Mouse (Mus musculus) intestine, postnatal 0 days (tissue): ENCODE results near the gene Slc39a13. TPM values are rescaled to one million over a fixed set of nuclear protein-coding genes. Genes with fewer than 3 reads are reported as not detected.

Source experiments
- ATAC-seq: fragments of 200-750 bp; cut with Nextera tagmentation; 2 replicates; pipeline ENCODE4 v1.8.0; 2017; ENCODE audit warnings: mild to moderate bottlenecking, moderate TSS enrichment, moderate library complexity
- H3K27ac ChIP-seq: fragments of 300-500 bp; sonication (generic); 2 replicates; pipeline ENCODE4 v1.5.1; 2014; ENCODE audit warnings: mild to moderate bottlenecking, low read depth, low read length, moderate library complexity
- H3K27me3 ChIP-seq: fragments of 300-500 bp; sonication (generic); replicated peaks from 2 replicates; pipeline ENCODE4 v1.6.1; 2014; ENCODE audit warnings: low read length, mixed read lengths; ENCODE audit not compliant: control insufficient read depth, insufficient read depth
- H3K36me3 ChIP-seq: fragments of 300-500 bp; sonication (generic); 2 replicates; pipeline ENCODE4 v1.6.1; 2014; ENCODE audit warnings: mild to moderate bottlenecking, moderate library complexity; ENCODE audit not compliant: control insufficient read depth, insufficient read depth
- H3K4me1 ChIP-seq: fragments of 300-500 bp; sonication (generic); replicated peaks from 2 replicates; pipeline ENCODE4 v1.6.1; 2014; ENCODE audit warnings: antibody characterized with exemption, low read length, mixed read lengths; ENCODE audit not compliant: control insufficient read depth, insufficient read depth
- H3K4me2 ChIP-seq: fragments of 300-500 bp; sonication (generic); replicated peaks from 2 replicates; pipeline ENCODE4 v1.6.1; 2014; ENCODE audit warnings: low read depth, mild to moderate bottlenecking, moderate library complexity
- H3K4me3 ChIP-seq: fragments of 300-500 bp; sonication (generic); 2 replicates; pipeline ENCODE4 v1.5.1; 2014; ENCODE audit warnings: low read depth, low read length
- H3K9ac ChIP-seq: fragments of 300-500 bp; sonication (generic); 2 replicates; pipeline ENCODE4 v1.6.1; 2014; ENCODE audit warnings: mild to moderate bottlenecking, low read depth, low read length
- H3K9me3 ChIP-seq: fragments of 300-500 bp; sonication (generic); 2 replicates; pipeline ENCODE4 v1.6.1; 2016; ENCODE audit warnings: mixed run types; ENCODE audit not compliant: control insufficient read depth
- CTCF ChIP-seq: sonication (generic); IDR thresholded peaks from 2 replicates; pipeline ENCODE4 v1.5.1; 2016; ENCODE audit warnings: low read depth, mild to moderate bottlenecking, control low read depth, antibody characterized with exemption, moderate library complexity
- WGBS: fragments of 180-500 bp; shearing (Covaris S2); extraction: QIAGEN DNeasy Blood & Tissue Kit; methylation state at CpG from one replicate; pipeline ENCODE4 v1.1.7; 2014; 5-methylcytosine and 5-hydroxymethylcytosine counted together
- polyA plus RNA-seq: library from polyadenylated mRNA; unstranded; fragments of >200 nt; fragmentation: Nextera tagmentation; extraction: Ambion mirVana; gene quantifications from 2 replicates; pipeline ENCODE4 v1.2.1, GENCODE M21; 2015

Gene Slc39a13
- polyA plus RNA-seq, result 12.6 and 15.0 TPM in 2 replicates

- H3K9me3 ChIP-seq, result no peaks in the 10 kb centered on the region
- under 1% methylated on average over 64 of the region's 69 CpGs for WGBS
- peak within 1 kb of the TSS; percentile 68 for H3K4me3 ChIP-seq
- H3K36me3 ChIP-seq, result no peaks in the 10 kb centered on the region
- no peaks in the 10 kb centered on the region for H3K27me3 ChIP-seq
- peak within 1 kb of the TSS; percentile 87 for H3K4me2 ChIP-seq
- ATAC-seq, result peak; percentile 96
- H3K4me1 ChIP-seq, result 0 out of 2 replicates have a peak, but pooled peaks cover 2% of the 10 kb centered on the region
- peak within 1 kb of the TSS; percentile 55 for H3K27ac ChIP-seq
- peak; percentile 100 for TF ChIP-seq CTCF
- peak within 1 kb of the TSS; percentile 66 for H3K9ac ChIP-seq
Measured at GRCm38 (mm10) chr2:91070076-91070800, at the start of gene Slc39a13. TSS of gene Slc39a13 (minus strand) at chr2:91070417.

- ATAC-seq, result no peak
- no peaks in the 10 kb centered on the region for H3K36me3 ChIP-seq
- WGBS, result 83% methylated on average over 6 of the region's 6 CpGs
- H3K27ac ChIP-seq, result no peak overlapping the region
- H3K9me3 ChIP-seq, result no peaks in the 10 kb centered on the region
- no peak overlapping the region for H3K9ac ChIP-seq
- H3K4me3 ChIP-seq, result no peak overlapping the region
- H3K4me2 ChIP-seq, result no peak overlapping the region
- TF ChIP-seq CTCF, result no peak
- 0 out of 2 replicates have a peak, but pooled peaks cover 3% of the 10 kb centered on the region for H3K4me1 ChIP-seq
- no peaks in the 10 kb centered on the region; the same call in none of the 2 replicates for H3K27me3 ChIP-seq
Measured at GRCm38 (mm10) chr2:91119551-91119950, 49.3 kb upstream of the Slc39a13 start.

DNA sequence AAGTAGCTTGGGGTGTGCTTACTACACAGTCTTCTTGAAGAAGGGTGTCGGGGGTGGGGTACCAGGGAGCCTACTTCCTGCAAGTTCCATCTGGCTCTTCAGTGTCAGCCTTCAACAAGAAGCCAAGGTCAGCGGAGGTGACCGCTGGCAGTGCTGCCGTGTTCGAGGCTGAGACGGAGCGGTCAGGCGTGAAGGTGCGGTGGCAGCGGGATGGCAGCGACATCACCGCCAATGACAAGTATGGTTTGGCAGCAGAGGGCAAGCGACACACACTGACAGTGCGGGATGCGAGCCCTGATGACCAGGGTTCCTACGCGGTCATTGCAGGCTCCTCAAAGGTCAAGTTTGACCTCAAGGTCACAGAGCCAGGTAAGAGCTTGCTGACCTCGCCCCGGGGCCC lies 48.8 kb upstream of the Slc39a13 start:
- 89% methylated on average over 19 of the region's 19 CpGs for WGBS
- Histone ChIP-seq H3K27me3 (no peaks in the 10 kb centered on the region; the same call in none of the 2 replicates), H3K9me3 (no peaks in the 10 kb centered on the region), H3K4me2 (no peak overlapping the region), H3K9ac (no peak overlapping the region), H3K36me3 (no peaks in the 10 kb centered on the region), H3K27ac (no peak overlapping the region), H3K4me3 (no peak overlapping the region), H3K4me1 (0 out of 2 replicates have a peak, but pooled peaks cover 3% of the 10 kb centered on the region)
- no peak for TF ChIP-seq CTCF
- ATAC-seq, result no peak

DNA sequence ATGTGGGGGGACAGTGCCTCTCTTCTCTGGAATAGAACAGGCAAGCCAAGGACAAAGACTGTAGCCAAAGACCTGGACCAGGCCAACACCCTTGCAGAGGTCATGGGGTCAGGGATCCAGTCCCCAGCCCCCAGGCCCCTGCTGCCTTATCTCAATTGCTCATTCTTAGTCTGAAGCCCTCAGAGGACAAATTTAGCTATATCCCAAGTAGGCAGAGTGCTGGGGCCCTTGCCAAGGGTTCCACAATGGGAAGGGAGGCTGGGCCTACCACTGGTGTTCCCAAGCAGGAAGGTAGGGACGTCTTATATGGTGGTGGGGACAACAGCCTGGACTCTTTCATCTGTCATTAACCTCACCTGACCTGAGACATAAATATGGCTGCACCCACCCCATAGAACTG lies 48.4 kb upstream of the Slc39a13 start:
- Histone ChIP-seq H3K9ac (no peak overlapping the region), H3K4me3 (no peak overlapping the region), H3K4me1 (0 out of 2 replicates have a peak, but pooled peaks cover 3% of the 10 kb centered on the region), H3K27ac (no peak overlapping the region), H3K27me3 (no peaks in the 10 kb centered on the region; the same call in none of the 2 replicates), H3K9me3 (no peaks in the 10 kb centered on the region), H3K4me2 (no peak overlapping the region), H3K36me3 (no peaks in the 10 kb centered on the region)
- 68% methylated on average over 1 of the region's 1 CpGs for whole genome bisulfite sequencing
- TF ChIP-seq CTCF, result no peak
- no peak for ATAC-seq

DNA sequence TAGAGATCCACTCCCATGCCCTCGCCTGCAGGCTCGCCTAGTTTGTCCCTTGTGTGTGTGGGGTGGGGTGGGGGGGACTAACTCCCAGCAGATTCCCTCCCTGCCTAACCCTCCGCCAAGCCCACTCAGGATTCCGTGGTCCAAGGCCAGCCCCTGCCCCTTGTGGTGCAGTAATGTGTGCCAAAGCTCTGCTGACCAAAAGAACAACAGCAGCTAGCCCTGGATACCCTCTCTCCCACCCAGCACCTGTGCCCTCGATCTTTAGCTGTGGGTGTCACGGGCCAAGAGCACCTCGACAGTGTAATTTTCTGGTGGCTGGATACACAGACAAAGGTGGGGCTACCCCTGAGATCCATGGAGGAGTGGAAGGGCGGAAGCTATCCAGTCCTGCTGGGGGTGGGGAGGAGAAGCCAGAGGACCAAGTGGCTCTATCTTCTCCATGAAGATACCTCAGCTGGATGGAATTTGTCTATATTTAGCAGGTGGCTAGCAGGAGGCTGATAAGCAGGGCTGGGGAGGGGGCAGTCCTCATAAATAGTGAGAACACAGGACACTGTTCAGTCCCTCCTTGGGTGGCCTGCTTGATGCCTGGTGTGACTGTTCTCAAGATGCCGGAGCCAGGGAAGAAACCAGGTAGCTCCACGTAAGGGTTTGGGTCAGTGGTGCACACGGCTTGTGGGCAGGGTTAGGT lies 47.5 kb upstream of the Slc39a13 start, which contains the start of gene Mybpc3:
Gene Mybpc3, plus strand, starts transcription at position 560 of the 691 bp plus-strand sequence.
- H3K4me1 ChIP-seq, result 0 out of 2 replicates have a peak, but pooled peaks cover 3% of the 10 kb centered on the region
- ATAC-seq, result no peak
- H3K27me3 ChIP-seq, result no peaks in the 10 kb centered on the region; the same call in none of the 2 replicates
- no peak within 1 kb of the TSS for H3K27ac ChIP-seq
- H3K9ac ChIP-seq, result no peak within 1 kb of the TSS
- WGBS, result 78% methylated on average over 11 of the region's 11 CpGs
- no peaks in the 10 kb centered on the region for H3K9me3 ChIP-seq
- no peaks in the 10 kb centered on the region for H3K36me3 ChIP-seq
- no peak within 1 kb of the TSS for H3K4me3 ChIP-seq
- TF ChIP-seq CTCF, result no peak
- H3K4me2 ChIP-seq, result no peak within 1 kb of the TSS

DNA sequence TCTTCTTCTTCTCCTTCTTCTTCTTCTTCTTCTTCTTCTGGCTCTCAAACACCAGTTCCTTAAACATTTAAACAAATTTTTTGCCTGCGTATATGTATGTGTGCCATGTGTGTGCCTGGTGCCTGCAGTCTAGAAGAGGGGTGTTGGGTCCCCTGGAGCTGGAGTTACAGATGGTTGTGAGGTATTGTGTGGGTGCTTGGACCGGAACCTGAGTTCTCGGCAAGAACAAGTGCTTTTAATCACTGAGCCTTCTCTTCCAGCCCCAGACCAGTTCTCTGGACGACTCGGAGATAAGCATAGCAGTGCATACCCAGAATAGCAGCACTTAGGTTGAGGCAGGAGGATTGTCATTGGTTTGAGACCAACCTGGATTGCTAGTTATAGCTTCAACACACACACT lies 46.6 kb upstream of the Slc39a13 start:
- H3K4me3 ChIP-seq, result no peak overlapping the region
- no peak for ATAC-seq
- no peak overlapping the region for H3K9ac ChIP-seq
- 0 out of 2 replicates have a peak, but pooled peaks cover 3% of the 10 kb centered on the region for H3K4me1 ChIP-seq
- H3K9me3 ChIP-seq, result no peaks in the 10 kb centered on the region
- no peaks in the 10 kb centered on the region; the same call in none of the 2 replicates for H3K27me3 ChIP-seq
- WGBS, result 77% methylated on average over 5 of the region's 5 CpGs
- H3K4me2 ChIP-seq, result no peak overlapping the region
- TF ChIP-seq CTCF, result no peak
- H3K36me3 ChIP-seq, result no peaks in the 10 kb centered on the region
- H3K27ac ChIP-seq, result no peak overlapping the region
